Comparison of ENCODE assay signal across 9 mouse cellular contexts in the genomic region with DNA sequence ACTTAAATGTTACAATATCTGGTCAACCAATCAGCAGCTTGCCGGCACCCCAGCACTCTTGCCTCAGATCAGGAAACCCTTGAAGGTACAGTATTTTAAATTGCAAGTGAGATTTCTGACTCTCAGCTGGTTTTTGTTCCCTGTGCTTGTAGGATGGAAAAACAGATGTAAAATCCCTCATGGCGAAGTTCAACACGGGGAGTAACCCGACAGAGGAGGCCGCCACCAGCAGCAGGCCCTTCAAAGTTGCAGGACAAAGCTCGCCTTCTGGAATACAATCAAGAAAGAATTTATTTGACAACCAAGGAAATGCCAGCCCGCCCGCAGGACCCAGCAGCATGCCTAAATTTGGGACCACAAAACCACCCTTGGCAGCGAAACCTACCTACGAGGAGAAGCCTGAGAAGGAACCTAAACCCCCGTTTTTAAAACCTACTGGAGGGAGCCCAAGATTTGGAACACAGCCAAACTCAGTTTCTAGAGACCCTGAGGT. TPM values are rescaled to one million over a fixed set of nuclear protein-coding genes. Genes with fewer than 3 reads are reported as not detected.
DNase-seq lines count a peak whose midpoint lies in the region; ATAC-seq and TF ChIP-seq lines count a peak whose summit lies in the region.
"Had no signal": no experiment of that assay in that cellular context is flagged by ENCODE, and none has a peak within 500 bp of the region (broad histone marks: within the 10 kb centered on the region; RNA-seq: fewer than 3 reads in every experiment).

No protein-coding gene starts in this region.

- no peak for TF ChIP-seq CTCF in bone marrow, adult 2 months (IDR thresholded peaks at IDR 0.05; ENCODE audit: control insufficient read depth, insufficient read depth, low read length)

- H3K4me2 ChIP-seq in heart, embryonic 13.5 days = peak overlapping the region; percentile 44
- no peak overlapping the region for H3K4me2 ChIP-seq in heart, embryonic 11.5 days
- H3K4me2 ChIP-seq in liver, embryonic 13.5 days = peak overlapping the region; percentile 35; the same call in 1 of the 2 replicates
- peak overlapping the region; percentile 30; the same call in 1 of the 2 replicates for H3K4me2 ChIP-seq in stomach, embryonic 14.5 days (replicated peaks; ENCODE audit: low read depth, low read length)
- H3K4me2 ChIP-seq in kidney, embryonic 16.5 days (replicated peaks; ENCODE audit: low read depth, low read length) = no peak overlapping the region
- H3K4me2 ChIP-seq: forebrain, embryonic 12.5 days had no signal

- TF ChIP-seq POLR2A in bone marrow, adult 2 months (IDR thresholded peaks at IDR 0.05; ENCODE audit: borderline replicate concordance, control insufficient read depth, low read depth, low read length) = no peak

- ATAC-seq in heart, embryonic 13.5 days (ENCODE audit: extremely low read depth, insufficient number of reproducible peaks, low FRiP score, low TSS enrichment) = no peak
- no peak for ATAC-seq in heart, embryonic 11.5 days (replicated peaks; ENCODE audit: insufficient number of reproducible peaks, low FRiP score, low TSS enrichment)
- no peak for ATAC-seq in liver, embryonic 13.5 days (ENCODE audit: low read depth)
- no peak for ATAC-seq in stomach, embryonic 14.5 days (ENCODE audit: insufficient number of reproducible peaks, insufficient read depth, low FRiP score, low read depth)
- no peak for ATAC-seq in kidney, embryonic 16.5 days (ENCODE audit: low FRiP score, low TSS enrichment)

- H3K27me3 ChIP-seq in heart, embryonic 13.5 days (replicated peaks) = no peaks in the 10 kb centered on the region
- H3K27me3 ChIP-seq in heart, embryonic 11.5 days (ENCODE audit: control insufficient read depth, insufficient read depth, low read length) = no peaks in the 10 kb centered on the region
- H3K27me3 ChIP-seq in liver, embryonic 13.5 days = no peaks in the 10 kb centered on the region
- H3K27me3 ChIP-seq in stomach, embryonic 14.5 days (ENCODE audit: control insufficient read depth, insufficient read depth, low read length) = no peaks in the 10 kb centered on the region
- H3K27me3 ChIP-seq in kidney, embryonic 16.5 days (ENCODE audit: insufficient read depth, low read length) = no peaks in the 10 kb centered on the region
- H3K27me3 ChIP-seq: forebrain, embryonic 12.5 days had no signal

- no peak overlapping the region for H3K9ac ChIP-seq in heart, embryonic 13.5 days
- H3K9ac ChIP-seq in heart, embryonic 11.5 days (ENCODE audit: low read depth, low read length) = no peak overlapping the region
- no peak overlapping the region for H3K9ac ChIP-seq in liver, embryonic 13.5 days
- H3K9ac ChIP-seq in stomach, embryonic 14.5 days (replicated peaks; ENCODE audit: low read depth, low read length) = no peak overlapping the region
- no peak overlapping the region for H3K9ac ChIP-seq in kidney, embryonic 16.5 days (replicated peaks; ENCODE audit: low read length)
- H3K9ac ChIP-seq: forebrain, embryonic 12.5 days had no signal

- no peak for DNase-seq in liver, embryonic 13.5 days
- no peak for DNase-seq in cerebellum, postnatal 14 days
- DNase-seq in cerebellum, adult 11-12 months = no peak

- H3K4me1 ChIP-seq in heart, embryonic 13.5 days = peaks cover 7% of the 10 kb centered on the region
- H3K4me1 ChIP-seq in heart, embryonic 11.5 days (ENCODE audit: control insufficient read depth, insufficient read depth, low read length) = no peaks in the 10 kb centered on the region
- H3K4me1 ChIP-seq in bone marrow, adult 2 months (ENCODE audit: control insufficient read depth, insufficient read depth, low read length) = peaks cover 4% of the 10 kb centered on the region; the same call in 1 of the 2 replicates
- peaks cover 37% of the 10 kb centered on the region for H3K4me1 ChIP-seq in liver, embryonic 13.5 days (replicated peaks)
- H3K4me1 ChIP-seq in stomach, embryonic 14.5 days (ENCODE audit: control insufficient read depth, insufficient read depth, low read length) = no peaks in the 10 kb centered on the region
- H3K4me1 ChIP-seq in kidney, embryonic 16.5 days (ENCODE audit: insufficient read depth, low read length) = no peaks in the 10 kb centered on the region
- H3K4me1 ChIP-seq: forebrain, embryonic 12.5 days had no signal

- no peak overlapping the region for H3K27ac ChIP-seq in heart, embryonic 13.5 days (replicated peaks)
- no peak overlapping the region for H3K27ac ChIP-seq in heart, embryonic 11.5 days (ENCODE audit: low read depth, low read length)
- H3K27ac ChIP-seq in bone marrow, adult 2 months (ENCODE audit: control insufficient read depth, insufficient read depth, low read depth, low read length, poor library complexity) = peak overlapping the region; percentile 81; the same call in 1 of the 2 replicates
- no peak overlapping the region for H3K27ac ChIP-seq in liver, embryonic 13.5 days
- H3K27ac ChIP-seq in stomach, embryonic 14.5 days (ENCODE audit: low read length) = no peak overlapping the region
- H3K27ac ChIP-seq in kidney, embryonic 16.5 days (ENCODE audit: low read length) = no peak overlapping the region
- H3K27ac ChIP-seq: forebrain, embryonic 12.5 days had no signal

- 78% methylated on average over 11 of the region's 11 CpGs for WGBS in heart, embryonic 13.5 days
- WGBS in heart, embryonic 11.5 days (ENCODE audit: insufficient replicate concordance) = 86% methylated on average over 11 of the region's 11 CpGs
- WGBS in bone marrow, adult 2 months = 10% methylated on average over 11 of the region's 11 CpGs
- WGBS in liver, embryonic 13.5 days (ENCODE audit: insufficient replicate concordance) = 67% methylated on average over 11 of the region's 11 CpGs
- WGBS in stomach, embryonic 14.5 days = 75% methylated on average over 11 of the region's 11 CpGs
- 77% methylated on average over 11 of the region's 11 CpGs for WGBS in kidney, embryonic 16.5 days

- H3K9me3 ChIP-seq in heart, embryonic 13.5 days = no peaks in the 10 kb centered on the region
- no peaks in the 10 kb centered on the region for H3K9me3 ChIP-seq in heart, embryonic 11.5 days (replicated peaks; ENCODE audit: control insufficient read depth, low read length)
- no peaks in the 10 kb centered on the region for H3K9me3 ChIP-seq in liver, embryonic 13.5 days (replicated peaks)
- H3K9me3 ChIP-seq in stomach, embryonic 14.5 days (ENCODE audit: control insufficient read depth, low read depth, low read length) = no peaks in the 10 kb centered on the region
- no peaks in the 10 kb centered on the region for H3K9me3 ChIP-seq in kidney, embryonic 16.5 days (ENCODE audit: low read length)
- H3K9me3 ChIP-seq: forebrain, embryonic 12.5 days had no signal

- no peak overlapping the region for H3K4me3 ChIP-seq in heart, embryonic 13.5 days
- no peak overlapping the region for H3K4me3 ChIP-seq in heart, embryonic 11.5 days (ENCODE audit: low read depth, low read length)
- peak overlapping the region; percentile 63 for H3K4me3 ChIP-seq in bone marrow, adult 2 months (replicated peaks; ENCODE audit: control insufficient read depth, low read depth, low read length)
- no peak overlapping the region; the same call in 1 of the 2 replicates for H3K4me3 ChIP-seq in liver, embryonic 13.5 days (replicated peaks)
- no peak overlapping the region for H3K4me3 ChIP-seq in stomach, embryonic 14.5 days (ENCODE audit: low read depth, low read length)
- no peak overlapping the region; the same call in 1 of the 2 replicates for H3K4me3 ChIP-seq in kidney, embryonic 16.5 days (ENCODE audit: low read length)
- H3K4me3 ChIP-seq: forebrain, embryonic 12.5 days had no signal

- H3K36me3 ChIP-seq in heart, embryonic 13.5 days = no peaks in the 10 kb centered on the region
- H3K36me3 ChIP-seq in heart, embryonic 11.5 days (ENCODE audit: control insufficient read depth, insufficient read depth, low read length) = no peaks in the 10 kb centered on the region
- 0 out of 2 replicates have a peak, but pooled peaks cover 3% of the 10 kb centered on the region for H3K36me3 ChIP-seq in liver, embryonic 13.5 days
- H3K36me3 ChIP-seq in stomach, embryonic 14.5 days (ENCODE audit: control insufficient read depth, insufficient read depth, low read length) = no peaks in the 10 kb centered on the region
- no peaks in the 10 kb centered on the region for H3K36me3 ChIP-seq in kidney, embryonic 16.5 days (ENCODE audit: insufficient read depth, low read length)
- H3K36me3 ChIP-seq: forebrain, embryonic 12.5 days had no signal

RNA-seq across cellular contexts. Expression of a gene that starts 57.2 kb away (rescaled TPM):
- 3.5 and 6.2 TPM in 2 replicates for polyA plus RNA-seq in heart, embryonic 13.5 days (2015; fragmentation: Nextera tagmentation; extraction: Ambion mirVana)
- 3.7 and 4.6 TPM in 2 replicates for polyA plus RNA-seq in heart, embryonic 11.5 days (2014; fragmentation: Nextera tagmentation; extraction: Ambion mirVana)
- polyA plus RNA-seq in bone marrow, adult 2 months (2011; ENCODE audit: insufficient read depth, insufficient read length, low replicate concordance, missing spikeins) = 54.6 and 126 TPM in 2 replicates
- 27.5 and 31.4 TPM in 2 replicates for polyA plus RNA-seq in liver, embryonic 13.5 days (2015; fragmentation: Nextera tagmentation; extraction: Ambion mirVana)
- polyA plus RNA-seq in stomach, embryonic 14.5 days (2014; fragmentation: Nextera tagmentation; extraction: Ambion mirVana) = 5.0 and 7.7 TPM in 2 replicates
- 3.1 and 4.1 TPM in 2 replicates for polyA plus RNA-seq in kidney, embryonic 16.5 days (2015; fragmentation: Nextera tagmentation; extraction: Ambion mirVana)

Comparison
In these comparisons a context has a peak if more than half of its experiments do, and no peak if none do; other contexts are left out.
1. H3K4me2 ChIP-seq: peak in heart, embryonic 13.5 days (single experiment), liver, embryonic 13.5 days (single experiment) and stomach, embryonic 14.5 days (single experiment); none in heart, embryonic 11.5 days (single experiment) and kidney, embryonic 16.5 days (single experiment).